Mouse (Mus musculus): Measurements from ENCODE around the gene Tlr11. TPM values are rescaled to one million over a fixed set of nuclear protein-coding genes. Genes with fewer than 3 reads are reported as not detected.

Gene Tlr11
- polyA plus RNA-seq (2015; fragmentation: Nextera tagmentation; extraction: Ambion mirVana) = 0.10 TPM in 1 of 2 replicates, not detected in the other

DNA sequence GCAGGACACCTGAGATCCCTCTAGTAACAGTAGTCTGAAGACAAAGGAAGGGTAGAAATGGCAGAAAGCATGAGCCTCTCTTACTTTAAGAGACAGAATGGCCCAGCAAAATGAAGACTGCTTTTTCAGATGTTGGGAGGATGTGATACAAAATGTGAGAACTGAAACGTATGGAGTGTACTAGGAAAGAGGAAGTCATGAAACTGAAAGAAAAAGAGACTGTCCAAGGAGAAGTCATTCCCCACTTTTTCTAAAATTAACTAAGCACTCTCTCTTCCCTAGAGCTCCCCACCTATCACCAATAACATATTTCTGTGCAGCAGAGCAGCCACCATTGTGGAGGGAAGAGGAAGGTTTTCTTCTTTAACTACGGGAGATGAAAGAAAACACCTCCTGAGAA is at the start of gene Tlr11:
Gene Tlr11, plus strand, starts transcription at position 322 of the 400 bp plus-strand sequence.
- no peak within 1 kb of the TSS for H3K4me2 ChIP-seq (replicated peaks)
- H3K4me3 ChIP-seq (replicated peaks) = no peak within 1 kb of the TSS
- ATAC-seq = no peak
- H3K9me3 ChIP-seq = no peaks in the 10 kb centered on the region
- WGBS = 76% methylated on average over 2 of the region's 2 CpGs
- H3K36me3 ChIP-seq = no peaks in the 10 kb centered on the region
- no peak within 1 kb of the TSS for H3K9ac ChIP-seq
- H3K27ac ChIP-seq = no peak within 1 kb of the TSS
- H3K27me3 ChIP-seq (replicated peaks) = no peaks in the 10 kb centered on the region
- no peaks in the 10 kb centered on the region for H3K4me1 ChIP-seq (replicated peaks)

DNA sequence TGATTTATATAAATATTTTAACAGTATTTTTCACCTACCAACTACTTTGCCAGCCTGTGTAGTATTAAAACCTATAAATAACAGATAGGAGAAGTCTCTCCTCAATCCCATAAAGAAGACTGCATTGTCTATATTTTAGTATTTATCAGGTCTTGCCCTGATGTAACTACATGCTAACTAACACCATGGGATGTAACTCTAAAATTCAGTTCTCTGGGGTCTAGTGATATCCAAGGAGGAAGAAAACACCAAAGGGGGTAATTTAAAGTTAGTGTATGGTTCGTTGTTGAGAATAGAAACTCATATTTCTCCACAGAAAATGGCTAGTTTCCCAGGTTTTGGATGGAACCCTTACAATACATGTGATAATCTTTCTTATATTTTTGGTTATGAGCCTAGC is 31.1 kb upstream of the Tlr11 start, which contains the start of gene Olfr734:
Gene Olfr734, minus strand, starts transcription at position 101 of the 400 bp plus-strand sequence.
- no peaks in the 10 kb centered on the region for H3K9me3 ChIP-seq
- H3K4me3 ChIP-seq (replicated peaks) = no peak within 1 kb of the TSS
- H3K4me2 ChIP-seq (replicated peaks) = no peak within 1 kb of the TSS
- H3K9ac ChIP-seq = no peak within 1 kb of the TSS
- ATAC-seq = no peak
- H3K36me3 ChIP-seq = no peaks in the 10 kb centered on the region
- H3K4me1 ChIP-seq (replicated peaks) = no peaks in the 10 kb centered on the region
- 64% methylated on average over 1 of the region's 1 CpGs for WGBS
- H3K27me3 ChIP-seq (replicated peaks) = no peaks in the 10 kb centered on the region
- H3K27ac ChIP-seq = no peak within 1 kb of the TSS

- Histone ChIP-seq H3K27ac (no peak within 1 kb of the TSS), H3K4me2 (replicated peaks) (no peak within 1 kb of the TSS), H3K27me3 (replicated peaks) (no peaks in the 10 kb centered on the region), H3K9me3 (no peaks in the 10 kb centered on the region), H3K36me3 (no peaks in the 10 kb centered on the region), H3K4me3 (replicated peaks) (no peak within 1 kb of the TSS), H3K9ac (no peak within 1 kb of the TSS), H3K4me1 (replicated peaks) (no peaks in the 10 kb centered on the region)
- no peak for ATAC-seq
- 89% methylated on average over 2 of the region's 2 CpGs for WGBS
Measured at GRCm38 (mm10) chr14:50348796-50349195, 8.9 kb upstream of the Tlr11 start, which contains the start of gene Olfr735. Gene Olfr735, minus strand, starts transcription at chr14:50348872.

GRCm38 (mm10) chr14:50352438-50352837 is 5.3 kb upstream of the Tlr11 start:
- no peak overlapping the region for H3K27ac ChIP-seq
- H3K4me3 ChIP-seq (replicated peaks) = no peak overlapping the region
- no peaks in the 10 kb centered on the region for H3K9me3 ChIP-seq
- H3K4me1 ChIP-seq (replicated peaks) = no peaks in the 10 kb centered on the region
- H3K36me3 ChIP-seq = no peaks in the 10 kb centered on the region
- H3K27me3 ChIP-seq (replicated peaks) = no peaks in the 10 kb centered on the region
- H3K4me2 ChIP-seq (replicated peaks) = no peak overlapping the region
- H3K9ac ChIP-seq = no peak overlapping the region
- WGBS = 54% methylated on average over 3 of the region's 3 CpGs
- no peak for ATAC-seq

DNA sequence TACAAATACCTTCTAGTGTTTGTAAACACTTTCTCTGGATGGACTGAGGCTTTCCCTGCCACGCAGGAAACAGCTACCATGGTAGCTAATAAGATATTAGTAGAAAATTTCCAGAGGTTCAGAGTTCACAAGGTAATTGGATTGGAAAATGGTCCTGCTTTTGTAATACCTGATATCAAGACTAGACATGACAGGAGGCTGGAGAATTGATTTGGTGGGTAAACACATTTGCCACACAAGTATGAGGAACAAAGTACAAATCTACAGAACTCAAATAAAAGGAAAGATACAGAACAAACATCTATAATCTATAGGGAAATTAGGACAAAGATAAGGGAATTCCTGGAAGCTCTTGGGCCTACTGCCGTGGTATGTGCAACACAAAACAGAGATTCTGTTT is 989 bp upstream of the Tlr11 start:
- Histone ChIP-seq H3K36me3 (no peaks in the 10 kb centered on the region), H3K27me3 (replicated peaks) (no peaks in the 10 kb centered on the region), H3K9me3 (no peaks in the 10 kb centered on the region), H3K4me3 (replicated peaks) (no peak overlapping the region), H3K4me2 (replicated peaks) (no peak overlapping the region), H3K4me1 (replicated peaks) (no peaks in the 10 kb centered on the region), H3K9ac (no peak overlapping the region), H3K27ac (no peak overlapping the region)
- ATAC-seq = no peak
- 57% methylated on average over 2 of the region's 2 CpGs for WGBS

GRCm38 (mm10) chr14:50360480-50360879 is 2.8 kb downstream of the Tlr11 start:
- no peaks in the 10 kb centered on the region for H3K27me3 ChIP-seq (replicated peaks)
- H3K9ac ChIP-seq = no peak overlapping the region
- no peaks in the 10 kb centered on the region for H3K4me1 ChIP-seq (replicated peaks)
- ATAC-seq = no peak
- no peak overlapping the region for H3K4me2 ChIP-seq (replicated peaks)
- H3K9me3 ChIP-seq = no peaks in the 10 kb centered on the region
- H3K4me3 ChIP-seq (replicated peaks) = no peak overlapping the region
- H3K27ac ChIP-seq = no peak overlapping the region
- H3K36me3 ChIP-seq = no peaks in the 10 kb centered on the region
- 83% methylated on average over 3 of the region's 3 CpGs for whole genome bisulfite sequencing

- H3K36me3 ChIP-seq = no peaks in the 10 kb centered on the region
- 85% methylated on average over 2 of the region's 2 CpGs for WGBS
- H3K4me3 ChIP-seq (replicated peaks) = no peak overlapping the region
- H3K4me2 ChIP-seq (replicated peaks) = no peak overlapping the region
- no peaks in the 10 kb centered on the region for H3K27me3 ChIP-seq (replicated peaks)
- no peaks in the 10 kb centered on the region for H3K4me1 ChIP-seq (replicated peaks)
- ATAC-seq = no peak
- no peak overlapping the region for H3K27ac ChIP-seq
- H3K9me3 ChIP-seq = no peaks in the 10 kb centered on the region
- H3K9ac ChIP-seq = no peak overlapping the region
Measured at GRCm38 (mm10) chr14:50363561-50363960, 5.8 kb downstream of the Tlr11 start.

DNA sequence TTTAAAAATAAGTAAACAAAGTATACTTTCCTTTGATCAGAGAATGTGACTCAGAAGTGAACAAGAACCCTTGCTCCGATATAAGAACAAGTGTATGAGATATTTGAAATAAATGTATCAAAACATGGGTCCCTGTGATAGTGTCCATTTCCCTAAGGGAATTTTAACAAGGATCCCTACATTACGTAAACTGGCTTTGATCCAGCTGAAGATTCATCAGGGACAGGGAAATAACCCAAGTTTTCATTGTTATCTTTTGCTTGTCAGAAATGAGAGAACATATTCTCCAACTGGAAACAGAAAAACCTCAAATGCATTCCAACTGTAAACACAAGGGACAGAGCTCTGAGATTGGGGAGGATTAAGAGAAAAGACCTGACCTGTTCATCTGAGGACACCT is 23.1 kb downstream of the Tlr11 start, which contains the start of gene Olfr736:
Gene Olfr736, plus strand, starts transcription at position 301 of the 400 bp plus-strand sequence.
- 62% methylated on average over 2 of the region's 2 CpGs for WGBS
- ATAC-seq = no peak

DNA sequence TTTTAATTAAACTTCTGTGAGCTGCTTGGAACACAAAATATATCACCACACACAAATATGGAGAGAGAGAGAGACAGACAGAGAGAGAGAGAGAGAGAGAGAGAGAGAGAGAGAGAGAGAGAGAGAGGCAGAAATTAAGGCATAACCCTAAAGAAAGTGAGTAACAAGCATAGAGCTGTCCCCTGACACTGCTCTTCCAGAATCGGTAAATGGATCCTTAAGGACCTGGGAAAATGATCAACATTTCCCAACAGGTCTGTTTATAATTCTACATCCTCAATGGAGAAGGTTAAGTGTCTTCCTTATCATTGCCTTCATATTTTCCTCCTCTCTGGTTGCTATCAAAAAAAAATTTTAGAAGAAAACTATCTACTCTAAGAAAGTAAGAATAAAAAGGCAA is 49.6 kb downstream of the Tlr11 start, which contains the start of gene Olfr738:
Gene Olfr738, plus strand, starts transcription at position 301 of the 400 bp plus-strand sequence.
- H3K4me1 ChIP-seq (replicated peaks) = no peaks in the 10 kb centered on the region
- WGBS = 67% methylated on average over 1 of the region's 1 CpGs
- no peaks in the 10 kb centered on the region for H3K27me3 ChIP-seq (replicated peaks)
- H3K4me2 ChIP-seq (replicated peaks) = no peak within 1 kb of the TSS
- no peak within 1 kb of the TSS for H3K9ac ChIP-seq
- no peak for ATAC-seq
- H3K4me3 ChIP-seq (replicated peaks) = no peak within 1 kb of the TSS
- H3K36me3 ChIP-seq = no peaks in the 10 kb centered on the region
- H3K27ac ChIP-seq = no peak within 1 kb of the TSS
- H3K9me3 ChIP-seq = no peaks in the 10 kb centered on the region

More for the DNA sequence above, 23.1 kb downstream of the Tlr11 start, which contains the start of gene Olfr736:
- H3K9ac ChIP-seq = no peak within 1 kb of the TSS
- H3K9me3 ChIP-seq = no peaks in the 10 kb centered on the region
- no peaks in the 10 kb centered on the region for H3K27me3 ChIP-seq (replicated peaks)
- no peak within 1 kb of the TSS for H3K4me3 ChIP-seq (replicated peaks)
- no peak within 1 kb of the TSS for H3K4me2 ChIP-seq (replicated peaks)
- no peaks in the 10 kb centered on the region for H3K36me3 ChIP-seq
- H3K27ac ChIP-seq = no peak within 1 kb of the TSS
- no peaks in the 10 kb centered on the region for H3K4me1 ChIP-seq (replicated peaks)

Other genes with a start within 250 kb of the Tlr11 start
- gene Olfr727, start 234.7 kb upstream of the Tlr11 start, polyA plus RNA-seq (2015; fragmentation: Nextera tagmentation; extraction: Ambion mirVana) = not detected in 2 replicates
- gene Olfr728, start 215.2 kb upstream of the Tlr11 start, polyA plus RNA-seq (2015; fragmentation: Nextera tagmentation; extraction: Ambion mirVana) = not detected in 2 replicates
- gene Olfr729, start 205.0 kb upstream of the Tlr11 start, polyA plus RNA-seq (2015; fragmentation: Nextera tagmentation; extraction: Ambion mirVana) = not detected in 2 replicates
- not detected in 2 replicates for gene Olfr730, start 169.7 kb upstream of the Tlr11 start, polyA plus RNA-seq (2015; fragmentation: Nextera tagmentation; extraction: Ambion mirVana)
- not detected in 2 replicates for gene Olfr731, start 116.0 kb upstream of the Tlr11 start, polyA plus RNA-seq (2015; fragmentation: Nextera tagmentation; extraction: Ambion mirVana)
- not detected in 2 replicates for gene Olfr732, start 73.7 kb upstream of the Tlr11 start, polyA plus RNA-seq (2015; fragmentation: Nextera tagmentation; extraction: Ambion mirVana)
- not detected in 2 replicates for gene Olfr733, start 56.4 kb upstream of the Tlr11 start, polyA plus RNA-seq (2015; fragmentation: Nextera tagmentation; extraction: Ambion mirVana)
- gene Olfr734, start 31.2 kb upstream of the Tlr11 start, polyA plus RNA-seq (2015; fragmentation: Nextera tagmentation; extraction: Ambion mirVana) = not detected in 2 replicates
- not detected in 2 replicates for gene Olfr735, start 9.0 kb upstream of the Tlr11 start, polyA plus RNA-seq (2015; fragmentation: Nextera tagmentation; extraction: Ambion mirVana)
- not detected in 2 replicates for gene Olfr736, start 23.2 kb downstream of the Tlr11 start, polyA plus RNA-seq (2015; fragmentation: Nextera tagmentation; extraction: Ambion mirVana)
- not detected in 2 replicates for gene Olfr738, start 49.7 kb downstream of the Tlr11 start, polyA plus RNA-seq (2015; fragmentation: Nextera tagmentation; extraction: Ambion mirVana)
- not detected in 2 replicates for gene Olfr739, start 60.7 kb downstream of the Tlr11 start, polyA plus RNA-seq (2015; fragmentation: Nextera tagmentation; extraction: Ambion mirVana)
- gene Olfr740, start 87.6 kb downstream of the Tlr11 start, polyA plus RNA-seq (2015; fragmentation: Nextera tagmentation; extraction: Ambion mirVana) = not detected in 2 replicates
- gene Olfr741, start 114.8 kb downstream of the Tlr11 start, polyA plus RNA-seq (2015; fragmentation: Nextera tagmentation; extraction: Ambion mirVana) = not detected in 2 replicates
- not detected in 2 replicates for gene Olfr742, start 145.7 kb downstream of the Tlr11 start, polyA plus RNA-seq (2015; fragmentation: Nextera tagmentation; extraction: Ambion mirVana)
- not detected in 2 replicates for gene Olfr743, start 163.9 kb downstream of the Tlr11 start, polyA plus RNA-seq (2015; fragmentation: Nextera tagmentation; extraction: Ambion mirVana)